Mouse (Mus musculus): Measurements from ENCODE around the gene Ly9.

Gene Ly9

DNA sequence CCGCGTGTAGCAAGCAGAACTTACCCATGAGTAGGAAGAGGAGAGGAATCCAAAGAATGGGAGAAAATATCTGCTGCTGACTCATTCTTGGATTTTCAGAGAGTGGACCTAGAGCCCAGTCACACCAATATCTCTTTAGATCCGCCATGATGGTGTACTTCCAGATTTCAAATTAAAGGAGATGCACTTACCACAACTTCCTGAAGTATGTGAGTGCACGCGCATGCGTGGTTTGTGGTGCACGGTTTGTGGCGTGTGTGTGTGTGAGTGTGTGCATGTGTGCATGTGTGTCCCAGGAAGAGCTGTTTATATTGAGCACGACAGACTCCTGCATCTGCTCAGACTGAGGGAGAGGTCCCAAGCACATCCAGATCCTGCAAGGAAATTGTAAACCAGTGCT is at the start of gene Ly9:
Gene Ly9, minus strand, starts transcription at position 235 of the 400 bp plus-strand sequence.
- DNase-seq (ENCODE audit: extremely low read depth, insufficient read length, low spot score) = no peak

DNA sequence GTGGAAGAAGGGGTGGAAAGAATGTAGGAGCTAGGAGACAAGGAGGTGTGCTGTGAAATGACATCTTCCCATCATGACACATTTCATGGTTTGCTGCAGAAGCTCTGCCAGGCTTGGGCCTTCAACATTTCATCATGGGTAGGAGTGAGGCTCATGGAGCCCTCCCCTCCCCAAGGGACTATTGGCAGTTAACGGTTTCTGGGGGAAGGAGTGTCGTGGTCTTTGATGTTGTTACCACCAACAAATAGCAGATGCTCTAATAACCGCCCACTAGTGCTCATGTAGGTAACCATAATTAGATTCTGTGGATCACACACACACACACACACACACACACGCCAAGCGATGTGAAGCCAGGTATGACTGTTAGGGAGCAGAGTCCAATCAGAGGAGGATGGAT is 45.5 kb upstream of the Ly9 start, which contains the start of gene Slamf7:
Gene Slamf7, minus strand, starts transcription at position 302 of the 400 bp plus-strand sequence.
- DNase-seq (ENCODE audit: extremely low read depth, insufficient read length, low spot score) = no peak

DNA sequence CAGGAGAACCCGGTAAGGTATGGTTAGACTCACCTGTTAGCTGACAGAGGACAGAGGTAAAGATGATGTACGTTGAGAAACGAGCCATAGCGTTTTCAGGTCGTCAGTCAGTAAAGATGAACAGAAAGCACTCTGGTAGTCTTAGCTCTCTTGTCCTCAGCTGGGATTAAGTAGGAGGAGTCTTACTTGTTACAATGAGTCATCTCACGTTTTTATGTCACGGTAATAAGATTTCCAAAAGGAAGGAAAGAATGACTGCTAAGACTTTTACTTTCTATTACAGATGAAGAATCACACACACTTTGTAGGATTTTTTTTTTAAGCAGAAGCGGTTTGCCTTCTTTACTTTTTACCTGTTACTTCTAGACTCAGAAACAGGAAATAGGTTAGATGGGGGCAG is 41.6 kb upstream of the Ly9 start:
- DNase-seq (ENCODE audit: extremely low read depth, insufficient read length, low spot score) = no peak

DNA sequence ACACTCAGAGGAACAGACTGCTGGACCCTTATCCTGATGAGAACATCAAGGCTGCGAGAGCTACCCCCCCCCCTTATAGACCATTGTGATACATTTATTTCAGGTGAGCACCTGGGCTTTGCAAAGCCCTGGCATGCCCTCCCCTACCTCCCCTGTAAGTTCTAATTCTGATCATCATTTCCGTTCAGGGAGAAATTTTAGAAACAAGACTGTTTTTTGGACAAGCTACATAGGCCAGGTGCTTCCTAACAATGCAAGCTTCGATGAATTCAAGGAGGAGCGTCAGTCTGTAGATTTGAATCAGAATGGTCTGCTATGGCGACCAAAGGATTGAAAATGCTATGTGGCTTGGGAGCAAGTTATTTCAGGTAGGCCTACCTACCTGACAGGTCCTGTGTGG is 40.5 kb upstream of the Ly9 start:
- no peak for DNase-seq (ENCODE audit: extremely low read depth, insufficient read length, low spot score)

DNA sequence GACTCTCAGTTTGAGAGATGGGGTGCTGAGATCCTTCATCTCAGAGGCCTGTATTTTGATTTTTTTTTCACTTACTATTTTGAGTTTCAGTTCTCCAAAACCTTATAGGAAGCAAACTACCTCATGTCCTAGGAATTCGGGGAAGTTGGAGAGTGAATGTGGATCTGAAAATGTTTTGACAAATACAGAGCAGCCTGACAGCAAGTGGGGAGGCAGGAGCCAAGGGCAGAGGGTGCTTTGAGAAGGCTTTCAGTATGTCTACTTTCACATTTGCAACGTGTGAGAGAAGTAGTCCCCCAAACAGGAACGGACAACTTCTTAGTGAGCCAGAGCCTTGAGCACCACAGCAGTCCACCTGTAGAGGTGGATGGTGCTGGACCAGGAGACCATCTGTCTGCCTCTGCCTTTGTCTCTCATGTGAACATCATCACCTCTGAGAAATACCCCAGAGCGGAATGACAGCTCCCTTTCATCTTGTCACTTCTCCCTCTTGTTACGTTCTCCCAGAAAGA is 39.3 kb upstream of the Ly9 start:
- no peak for DNase-seq (ENCODE audit: extremely low read depth, insufficient read length, low spot score)

DNA sequence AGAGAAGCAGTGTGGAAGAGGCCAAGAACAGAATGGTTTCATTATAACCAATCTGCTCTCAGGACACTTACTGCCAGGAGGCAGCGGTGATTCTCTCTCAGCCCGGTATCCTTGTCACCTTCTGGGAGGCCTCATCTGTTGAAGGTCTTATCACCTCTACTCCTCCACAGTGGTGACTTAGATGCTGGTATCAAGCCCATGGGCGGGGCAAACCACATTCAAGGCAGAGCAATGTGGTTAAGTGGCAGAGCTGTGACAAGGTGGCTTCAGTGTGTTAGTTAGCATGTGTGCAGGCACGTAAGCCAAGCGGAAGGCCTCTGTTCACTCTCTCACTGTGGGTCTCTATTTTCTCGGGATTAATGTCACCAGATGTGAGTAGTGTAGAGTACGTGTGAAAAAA is 36.4 kb upstream of the Ly9 start:
- no peak for DNase-seq (ENCODE audit: extremely low read depth, insufficient read length, low spot score)

DNA sequence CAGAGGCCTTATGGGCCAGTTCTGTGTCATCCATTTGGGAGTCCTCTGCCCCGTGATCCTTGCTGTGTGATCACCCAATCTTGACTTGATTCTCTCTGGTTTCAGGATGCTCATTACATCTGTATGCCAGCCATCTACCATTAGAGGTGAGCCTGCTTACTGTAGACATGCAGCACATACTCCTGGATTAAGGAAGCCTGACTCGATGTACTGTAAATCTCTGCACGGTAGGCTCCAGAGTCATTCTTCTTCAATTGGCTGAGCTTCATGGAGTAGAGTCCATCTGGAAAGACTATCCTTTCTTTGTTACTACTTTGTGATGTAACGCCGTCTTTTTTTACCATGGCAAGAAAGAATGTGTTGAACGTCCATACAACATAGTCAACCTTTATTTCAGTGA is 33.6 kb upstream of the Ly9 start:
- no peak for DNase-seq (ENCODE audit: extremely low read depth, insufficient read length, low spot score)

DNA sequence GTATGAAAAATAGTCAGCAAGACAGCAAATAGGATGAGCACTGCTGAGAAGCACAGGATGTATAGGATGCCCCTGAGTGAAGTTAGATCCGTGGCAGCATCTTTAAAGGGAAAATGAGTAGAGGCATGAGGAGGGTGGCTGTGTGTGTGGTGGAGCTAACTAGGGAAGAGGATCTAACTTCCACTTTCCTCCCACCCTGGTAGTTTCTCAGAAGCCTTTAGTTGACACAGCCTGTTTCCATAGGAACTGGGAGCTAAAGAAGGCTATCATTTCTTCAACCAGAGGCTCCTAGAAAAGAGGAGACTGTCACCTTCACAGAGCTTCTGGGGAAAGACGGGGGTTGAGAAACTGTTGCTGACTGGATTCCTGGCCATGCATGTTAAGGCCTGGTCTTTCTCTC is 31.5 kb upstream of the Ly9 start:
- no peak for DNase-seq (ENCODE audit: extremely low read depth, insufficient read length, low spot score)

DNA sequence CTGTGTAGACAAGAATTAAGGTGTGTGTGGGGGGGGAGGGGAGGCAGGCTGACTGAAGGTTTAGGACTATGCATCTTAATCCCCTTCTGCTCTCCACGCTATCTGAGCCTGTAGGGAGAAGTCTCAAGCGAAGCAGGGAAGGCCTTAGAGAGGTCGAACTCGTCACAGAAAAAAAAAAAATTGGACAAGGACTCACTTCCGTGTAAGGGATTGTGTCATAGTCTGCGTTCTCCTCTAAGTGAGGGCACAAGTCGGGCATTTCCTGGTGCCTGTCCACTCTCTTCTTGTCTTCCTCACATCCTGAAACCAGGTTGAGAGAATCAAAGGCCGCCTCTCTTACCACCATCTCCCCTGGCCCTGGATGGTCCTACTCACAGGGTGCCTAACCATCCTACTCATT is 29.9 kb upstream of the Ly9 start:
- DNase-seq (ENCODE audit: extremely low read depth, insufficient read length, low spot score) = no peak

DNA sequence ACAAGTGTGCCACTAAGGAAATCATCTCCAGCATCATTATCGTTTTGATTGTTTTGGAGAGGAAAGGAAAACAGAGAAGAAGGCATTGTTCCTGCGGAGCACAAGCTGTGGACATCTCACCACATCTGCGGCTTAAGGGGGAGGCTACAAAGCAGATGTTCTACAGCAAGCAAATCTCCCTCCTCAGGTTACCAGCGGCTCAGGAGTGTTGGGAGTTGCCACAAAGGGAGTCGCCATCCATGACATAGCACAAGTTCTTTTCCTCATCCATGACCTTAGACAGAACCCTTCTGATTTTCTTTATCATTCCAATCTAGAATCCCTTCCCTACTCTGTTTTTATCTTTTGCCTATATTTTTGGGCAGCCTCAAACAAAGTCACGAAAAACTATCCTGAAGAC is 28.5 kb upstream of the Ly9 start:
- no peak for DNase-seq (ENCODE audit: extremely low read depth, insufficient read length, low spot score)

DNA sequence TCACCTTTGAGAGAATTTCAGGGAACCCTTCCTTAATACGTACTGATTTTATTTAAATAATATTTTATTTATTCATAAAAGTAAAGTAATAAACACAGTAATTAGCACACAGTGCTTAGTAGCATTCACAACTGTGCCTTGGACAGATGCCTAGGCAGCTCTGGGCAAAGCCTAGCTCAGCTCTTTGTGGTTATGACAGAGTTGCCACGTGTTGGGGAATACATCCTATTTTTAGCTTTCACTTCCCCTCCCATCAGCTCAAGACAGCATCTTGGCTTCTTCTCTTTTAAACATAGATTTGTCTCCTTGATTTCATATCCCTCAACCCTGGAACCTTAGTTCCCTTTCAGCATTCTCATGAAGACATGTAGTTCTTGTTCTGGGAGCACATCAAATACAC is 24.2 kb upstream of the Ly9 start:
- no peak for DNase-seq (ENCODE audit: extremely low read depth, insufficient read length, low spot score)

DNA sequence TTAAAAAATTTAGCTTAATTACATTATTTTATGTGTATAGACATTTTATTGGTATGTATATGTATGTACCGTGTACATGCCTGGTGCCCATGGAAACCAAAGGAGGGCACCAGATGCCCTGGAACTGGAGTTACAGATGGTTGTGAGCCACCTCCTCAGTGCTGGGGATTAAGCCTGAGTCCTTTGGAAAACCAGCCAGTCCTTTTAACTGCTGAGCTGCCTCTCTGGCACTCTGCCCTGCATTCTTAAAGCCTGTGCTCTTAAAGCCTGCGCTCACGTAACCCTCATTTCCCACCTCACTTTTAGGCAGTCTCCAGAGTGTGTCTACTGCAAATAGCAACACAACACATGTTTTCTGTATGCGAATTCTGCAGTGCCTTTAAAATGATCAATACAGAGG is 23.7 kb upstream of the Ly9 start:
- peak; percentile 5 for DNase-seq (ENCODE audit: extremely low read depth, insufficient read length, low spot score)

DNA sequence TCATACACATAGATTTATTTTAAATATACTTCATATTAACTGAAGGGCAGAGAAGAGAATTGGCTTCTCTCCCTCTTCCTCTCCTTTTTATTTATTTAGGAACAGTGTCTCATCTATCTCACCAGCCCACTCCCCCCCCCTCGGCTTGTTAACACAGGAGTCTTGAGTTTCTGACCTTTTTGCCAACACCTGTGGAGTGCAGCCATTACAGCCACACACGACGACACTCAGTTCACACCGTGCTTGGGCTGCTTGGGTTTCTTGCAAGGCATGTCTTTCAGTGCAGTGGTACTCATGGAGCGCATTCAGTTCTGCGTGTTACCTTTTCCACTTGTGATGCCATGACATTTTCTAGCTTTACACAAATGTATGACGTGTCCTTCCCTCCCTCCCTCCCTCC is 22.8 kb upstream of the Ly9 start:
- no peak for DNase-seq (ENCODE audit: extremely low read depth, insufficient read length, low spot score)

DNA sequence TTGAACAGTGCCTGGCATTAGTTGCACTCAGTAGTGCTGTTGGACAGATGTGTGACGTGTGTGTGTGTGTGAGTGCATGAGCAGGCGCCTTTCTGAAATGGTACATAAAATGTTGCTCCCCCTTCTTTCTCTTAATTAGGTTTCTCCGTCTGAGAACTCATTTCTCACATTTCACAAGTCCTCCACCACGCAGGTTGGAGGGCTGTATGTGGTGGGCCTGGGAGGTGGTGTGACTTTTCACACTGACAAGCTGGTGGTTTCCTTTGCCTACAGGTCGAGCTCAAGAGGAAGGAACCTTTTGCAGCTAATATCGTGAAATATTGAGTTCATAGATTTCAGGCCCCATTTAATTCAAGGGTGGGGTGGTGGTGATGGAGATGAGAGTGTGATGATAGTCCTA is 22.0 kb upstream of the Ly9 start:
- no peak for DNase-seq (ENCODE audit: extremely low read depth, insufficient read length, low spot score)

DNA sequence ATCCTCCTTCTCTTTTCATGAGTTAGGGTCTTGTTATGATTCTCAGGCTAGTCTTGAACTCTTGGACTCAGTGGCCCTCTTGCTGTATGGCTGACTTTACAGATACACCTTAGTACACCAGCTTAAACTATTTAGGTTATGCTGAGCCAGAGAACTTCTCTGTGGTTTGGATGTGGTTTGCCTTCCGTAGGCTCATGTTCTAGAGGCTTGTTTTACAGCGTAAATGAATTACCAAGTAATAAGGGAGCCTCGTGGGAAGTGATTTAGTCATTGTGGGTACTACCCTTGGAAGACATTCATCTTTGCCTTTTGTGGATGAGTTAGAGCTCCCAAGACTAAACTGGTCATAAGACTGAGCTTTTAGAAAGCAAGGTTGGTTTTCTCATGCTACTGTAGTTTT is 20.6 kb upstream of the Ly9 start:
- DNase-seq (ENCODE audit: extremely low read depth, insufficient read length, low spot score) = no peak

DNA sequence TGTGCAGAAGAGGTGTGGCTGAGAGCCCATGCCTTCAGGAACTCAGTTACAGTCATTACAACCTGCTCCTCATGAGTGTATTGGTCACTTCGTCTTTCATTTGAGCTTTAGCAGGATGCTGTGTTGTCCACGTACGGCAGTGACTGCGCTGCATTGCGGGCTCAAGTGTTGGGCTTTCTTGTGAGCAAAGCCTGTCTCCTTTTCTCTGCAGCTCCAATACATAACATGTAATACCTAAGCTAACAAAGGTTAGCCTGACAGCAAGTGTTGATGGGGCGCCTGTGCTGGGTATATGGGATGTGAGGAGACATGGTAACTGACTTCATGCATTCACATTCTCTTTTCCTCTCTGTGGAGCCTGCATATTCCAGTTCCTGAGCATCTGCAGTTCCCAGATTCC is 12.9 kb upstream of the Ly9 start:
- no peak for DNase-seq (ENCODE audit: extremely low read depth, insufficient read length, low spot score)

DNA sequence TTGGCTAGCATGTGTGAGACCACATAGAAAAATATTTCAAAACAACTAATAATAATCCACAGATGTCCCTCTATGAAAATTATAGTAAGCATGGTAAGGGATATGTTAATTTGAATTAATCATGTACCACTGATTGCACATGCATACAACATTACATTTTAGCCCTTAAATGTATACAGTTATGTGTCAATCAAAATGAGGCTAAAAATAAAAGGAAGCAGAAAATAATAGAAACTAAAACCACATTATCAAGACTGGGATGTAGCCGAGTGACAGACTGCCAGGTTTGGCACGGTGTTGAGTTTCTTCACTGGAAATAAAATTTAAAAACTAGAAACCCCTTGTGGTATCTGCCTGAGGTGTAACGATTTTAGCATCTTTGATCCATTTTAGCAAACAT is 12.4 kb upstream of the Ly9 start:
- DNase-seq (ENCODE audit: extremely low read depth, insufficient read length, low spot score) = no peak

DNA sequence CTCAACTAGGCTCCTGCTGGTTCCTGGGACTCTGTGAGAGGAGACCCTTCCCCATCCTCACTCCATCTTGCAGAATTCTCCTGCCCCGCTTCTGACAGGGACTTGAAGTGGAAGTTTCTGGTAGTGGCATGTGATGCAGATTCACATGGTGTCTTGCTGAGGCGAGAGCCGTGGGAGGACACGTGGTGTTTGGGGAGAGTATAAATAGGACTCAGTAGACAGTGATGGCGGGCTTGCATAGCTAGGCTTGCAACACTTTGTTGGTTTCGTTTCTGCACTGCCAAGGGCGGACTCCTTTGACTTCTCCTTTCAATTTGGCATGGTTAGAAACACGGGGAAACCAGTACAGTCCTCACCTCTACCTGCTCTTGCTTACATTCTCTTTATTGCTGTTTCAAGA is 11.8 kb upstream of the Ly9 start:
- DNase-seq (ENCODE audit: extremely low read depth, insufficient read length, low spot score) = no peak

DNA sequence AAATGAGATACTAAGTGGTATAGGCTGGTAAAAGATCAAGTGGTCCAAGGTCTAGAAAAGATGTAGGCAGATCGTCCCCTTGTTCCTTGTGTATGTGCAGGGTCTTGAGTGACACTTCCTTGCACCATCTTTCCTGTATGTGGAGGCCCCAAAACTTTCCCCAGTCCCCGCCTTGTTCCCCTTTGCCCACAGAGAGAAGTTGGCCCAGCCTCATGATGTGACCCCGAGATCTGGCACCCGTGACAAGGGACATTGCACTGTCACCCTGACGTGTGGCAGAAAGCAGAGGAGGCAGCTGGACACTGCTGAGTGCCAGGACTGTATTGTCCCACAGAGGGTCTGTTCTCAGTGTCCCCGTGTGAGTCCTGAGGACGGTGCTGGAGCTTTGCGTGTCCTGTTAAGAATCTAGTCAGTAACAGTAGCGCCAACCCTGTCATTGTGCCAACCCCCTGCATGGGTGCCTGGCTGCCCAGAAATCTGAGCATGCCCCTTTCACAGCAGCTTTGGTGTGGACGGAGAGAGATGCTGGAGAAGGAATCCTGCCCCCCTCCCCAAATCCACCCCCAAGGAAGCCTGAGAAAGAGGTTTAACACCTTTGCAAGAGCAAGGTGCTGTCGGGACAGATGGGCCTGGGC is 9.8 kb upstream of the Ly9 start:
- no peak for DNase-seq (ENCODE audit: extremely low read depth, insufficient read length, low spot score)

DNA sequence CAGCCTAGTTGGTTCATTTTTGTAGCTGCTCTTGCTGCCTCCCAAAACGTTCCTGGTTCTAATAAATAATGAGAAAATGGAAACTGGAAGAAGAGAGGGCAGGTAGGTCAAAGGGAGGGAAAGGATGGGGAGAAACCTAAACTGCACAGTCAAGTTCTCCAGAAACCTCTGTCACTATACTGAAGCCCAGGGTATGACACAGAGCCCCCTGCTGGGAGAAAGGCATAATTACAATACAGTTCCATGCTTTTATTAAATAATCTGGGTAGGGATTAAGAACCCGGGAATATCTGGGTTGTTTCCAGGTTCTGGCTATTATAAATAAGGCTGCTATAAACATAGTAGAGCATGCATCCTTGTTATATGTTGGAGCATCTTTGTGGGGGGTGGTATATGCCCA is 6.8 kb upstream of the Ly9 start:
- DNase-seq (ENCODE audit: extremely low read depth, insufficient read length, low spot score) = no peak

DNA sequence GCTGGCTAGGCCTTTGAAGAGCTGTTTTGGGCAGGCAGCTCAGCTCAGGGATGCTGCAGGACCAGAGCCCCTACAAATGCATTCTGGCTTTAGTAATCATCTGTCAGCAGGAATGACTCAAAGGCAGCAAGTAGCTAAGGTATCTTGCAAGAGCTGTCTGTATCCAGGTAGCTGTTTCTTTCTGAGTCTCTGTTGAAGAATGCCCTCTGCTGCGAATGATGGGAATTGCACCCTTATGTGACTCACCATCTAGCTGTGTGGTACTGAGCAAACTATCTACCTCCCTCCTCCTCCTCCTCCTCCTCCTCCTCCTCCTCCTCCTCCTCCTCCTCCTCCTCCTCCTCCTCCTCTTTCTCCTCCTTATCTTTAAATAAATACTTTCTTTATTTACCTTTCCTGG is 3.6 kb upstream of the Ly9 start:
- no peak for DNase-seq (ENCODE audit: extremely low read depth, insufficient read length, low spot score)

DNA sequence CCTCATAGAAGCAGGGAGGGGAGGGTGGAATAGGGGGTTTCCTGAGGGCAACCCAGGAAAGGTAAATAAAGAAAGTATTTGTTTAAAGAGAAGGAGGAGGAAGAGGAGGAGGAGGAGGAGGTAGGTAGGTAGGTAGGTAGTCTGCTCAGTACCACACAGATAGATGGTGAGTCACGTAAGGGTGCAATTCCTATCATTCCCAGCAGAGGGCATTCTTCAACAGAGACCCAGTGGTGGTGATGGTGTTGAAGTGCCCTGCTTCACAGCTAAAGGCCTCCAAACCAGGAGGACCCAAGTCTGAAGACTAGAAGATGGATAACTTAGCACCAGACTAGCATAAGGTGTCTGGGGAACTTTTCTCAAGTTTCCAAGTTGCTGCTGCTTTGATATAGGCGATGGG is 2.8 kb upstream of the Ly9 start:
- no peak for DNase-seq (ENCODE audit: extremely low read depth, insufficient read length, low spot score)

DNA sequence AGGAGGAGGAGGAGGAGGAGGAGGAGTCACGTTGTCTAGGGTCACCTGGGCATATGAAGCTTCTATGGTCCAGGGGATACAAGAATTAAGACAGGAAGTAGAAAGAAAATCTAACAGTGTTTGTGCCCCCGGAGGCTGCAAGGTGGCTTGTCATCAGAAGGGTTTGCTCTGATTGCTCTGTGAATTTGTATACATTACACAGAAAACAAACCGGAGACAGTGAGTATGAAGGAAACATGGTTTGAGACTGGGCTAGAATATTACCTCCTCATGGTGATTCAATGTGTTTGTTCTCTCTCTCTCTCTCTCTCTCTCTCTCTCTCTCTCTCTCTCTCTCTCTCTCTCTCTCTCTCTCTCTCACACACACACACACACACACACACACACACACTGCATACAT is 554 bp downstream of the Ly9 start:
- DNase-seq (ENCODE audit: extremely low read depth, insufficient read length, low spot score) = no peak

Measured in 3134 (cell line).